Mouse (Mus musculus): ENCODE results near the gene Zfyve1. TPM values are rescaled to one million over a fixed set of nuclear protein-coding genes. Genes with fewer than 3 reads are reported as not detected.

Zfyve1 gene
- polyA plus RNA-seq, 1 experiment: 19.0 TPM

Other genes starting within 250 kb of the Zfyve1 start
- 4.6 and 10.4 TPM in 2 replicates for gene Dpf3, start 109.5 kb downstream of the Zfyve1 start, polyA plus RNA-seq (2012; rRNA removed)
- 13.5 and 16.2 TPM in 2 replicates for gene Dcaf4, start 76.8 kb downstream of the Zfyve1 start, polyA plus RNA-seq (2012; rRNA removed)
- 13.1 and 22.0 TPM in 2 replicates for gene Rbm25, start 34.0 kb upstream of the Zfyve1 start, polyA plus RNA-seq (2012; rRNA removed)
- 60.3 and 62.2 TPM in 2 replicates for gene Psen1, start 90.9 kb upstream of the Zfyve1 start, polyA plus RNA-seq (2012; rRNA removed)
- gene Papln, start 166.4 kb upstream of the Zfyve1 start, polyA plus RNA-seq (2012; rRNA removed): 2.5 and 7.3 TPM in 2 replicates